Mouse (Mus musculus) heart, postnatal 36 days (tissue): ENCODE data around the gene Taco1. TPM values are rescaled to one million over a fixed set of nuclear protein-coding genes. Genes with fewer than 3 reads are reported as not detected.
"Not testable (repeated sequence)": the region's sequence is repeated elsewhere in the genome, so short reads cannot be mapped to it uniquely, and the experiment has no call there.

Source experiments
- DNase-seq, 2 experiments: peaks; one replicate each; pipeline ENCODE4 v3.0.0; 2021 to 2022
- intact Hi-C: fragments of 180-260 bp; cut with DNase I; formaldehyde crosslinking; loops from one replicate; pipeline ENCODE4 v1.15.1; 2025
- total RNA-seq, 2 experiments: library from RNA; stranded (reverse); gene quantifications; 2 replicates each; pipeline ENCODE4 v1.2.3; 2021

Taco1 gene
- total RNA-seq: 10 to 100 TPM; 63.3 to 67.3 TPM

DNA sequence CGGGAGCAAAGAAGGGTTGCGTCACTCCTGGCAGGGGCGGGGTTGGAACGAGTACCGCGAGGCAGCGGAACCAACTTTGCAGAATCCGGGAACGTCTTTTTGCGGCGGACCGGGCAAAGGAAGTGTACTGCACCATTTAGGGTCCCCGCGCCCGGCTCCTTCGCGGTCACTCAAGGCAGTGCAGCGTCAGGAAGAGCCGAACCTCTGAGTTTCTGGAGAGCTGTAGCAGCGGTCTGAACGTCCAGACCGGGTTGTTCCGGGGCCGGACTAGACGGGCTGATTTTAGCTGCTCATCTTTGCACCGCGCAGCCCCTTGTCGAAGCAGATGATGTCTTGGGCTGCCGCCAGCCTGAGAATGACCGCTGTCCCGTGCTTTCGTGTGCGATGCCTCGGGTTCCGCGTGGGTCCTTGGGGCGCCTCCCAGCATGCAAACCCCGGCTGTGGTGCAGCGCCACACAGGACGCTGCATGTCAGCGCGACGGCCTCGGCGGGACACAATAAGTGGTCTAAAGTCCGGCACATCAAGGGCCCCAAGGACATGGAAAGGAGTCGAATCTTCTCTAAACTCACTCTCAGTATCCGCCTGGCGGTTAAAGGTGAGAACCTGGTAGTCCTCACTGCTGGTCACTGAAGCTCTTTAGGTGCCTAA, at the start of gene Taco1:
Gene Taco1 (plus strand): TSS at position 139 of the 649 bp plus-strand sequence.
- peak; percentile 95 to 96 for DNase-seq

DNA sequence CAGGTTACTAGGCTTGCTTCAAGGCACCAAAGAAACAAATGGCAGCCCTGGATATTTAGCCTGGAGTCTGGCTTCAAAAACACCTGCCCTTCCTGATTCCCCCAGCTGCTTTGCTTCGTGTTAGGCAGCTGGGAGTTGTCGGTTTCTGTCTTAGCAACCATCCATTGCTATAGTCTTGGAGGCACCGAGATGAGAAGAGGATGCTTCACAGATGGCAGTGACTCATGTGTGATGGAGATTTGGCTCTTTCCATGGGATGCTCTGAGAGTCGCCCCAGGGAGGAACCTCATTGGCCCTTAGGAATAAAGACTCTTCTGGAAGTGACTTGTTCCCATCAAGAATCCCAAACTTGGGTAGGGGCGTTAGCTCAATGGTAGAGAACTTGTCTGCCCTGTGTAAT, 49.4 kb upstream of the Taco1 start:
- DNase-seq: no peak
- intact Hi-C loops: no loop called here

More for the DNA sequence above, at the start of gene Taco1:
- intact Hi-C loops: no loop called here

DNA sequence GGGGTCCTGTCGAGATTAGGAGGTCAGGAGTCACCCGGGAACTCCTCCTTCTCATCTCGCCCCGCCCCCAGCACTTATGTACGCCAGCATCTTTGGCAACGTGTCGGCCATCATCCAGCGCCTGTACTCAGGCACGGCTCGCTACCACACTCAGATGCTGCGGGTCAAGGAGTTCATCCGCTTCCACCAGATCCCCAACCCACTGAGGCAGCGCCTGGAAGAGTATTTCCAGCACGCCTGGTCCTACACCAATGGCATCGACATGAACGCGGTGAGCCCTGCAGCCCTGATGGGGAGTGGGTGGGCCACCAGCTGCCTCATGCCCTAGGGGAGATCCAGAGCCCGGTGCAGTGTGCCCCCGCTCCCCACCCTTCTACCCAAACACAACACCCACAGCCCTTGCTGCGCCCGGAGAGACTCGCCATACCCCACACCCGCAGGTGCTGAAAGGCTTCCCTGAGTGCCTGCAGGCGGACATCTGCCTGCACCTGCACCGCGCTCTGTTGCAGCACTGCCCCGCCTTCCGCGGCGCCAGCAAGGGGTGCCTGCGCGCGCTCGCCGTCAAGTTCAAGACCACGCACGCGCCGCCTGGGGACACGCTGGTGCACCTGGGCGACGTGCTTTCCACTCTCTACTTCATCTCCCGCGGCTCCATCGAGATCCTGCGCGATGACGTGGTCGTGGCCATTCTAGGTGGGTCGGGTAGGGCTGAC, 45.7 kb upstream of the Taco1 start:
- no peak for DNase-seq
- intact Hi-C loops: no loop called here

DNA sequence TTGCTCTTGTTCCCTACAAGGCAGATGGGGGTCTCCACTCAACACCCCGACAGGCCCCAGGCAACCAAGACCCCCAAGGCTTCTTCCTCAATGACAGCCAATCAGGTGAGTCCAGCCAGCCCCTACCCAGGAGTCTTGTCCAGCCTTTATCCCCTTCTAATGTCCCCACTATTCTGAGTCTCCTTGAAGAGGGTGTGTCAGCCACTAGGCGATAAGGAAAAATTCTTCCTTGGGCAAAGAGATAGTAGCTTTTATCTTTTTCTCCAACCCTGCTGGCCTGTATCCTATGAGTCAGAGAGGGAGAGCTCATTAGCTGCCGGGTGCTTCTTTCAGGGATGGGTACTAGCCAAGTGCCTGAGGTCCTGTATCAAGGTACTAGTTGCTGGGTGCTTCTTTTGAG, 40.1 kb upstream of the Taco1 start:
- intact Hi-C loops: loop anchor here (2.0 kb wide), 2 partner anchors 25 to 99 kb away; no protein-coding TSS in a partner anchor
- no peak for DNase-seq

GRCm38 (mm10) chr11:106026465-106027151, 39.3 kb upstream of the Taco1 start:
- peak; percentile 55 to 65 for DNase-seq
- intact Hi-C loops: loop anchor here (2.0 kb wide), 2 partner anchors 26 to 100 kb away; no protein-coding TSS in a partner anchor

GRCm38 (mm10) chr11:106027607-106028006, 38.3 kb upstream of the Taco1 start:
- intact Hi-C loops: loop anchor here (2.0 kb wide), 2 partner anchors 27 to 101 kb away; no protein-coding TSS in a partner anchor
- no peak for DNase-seq

- intact Hi-C loops, DNase-seq: not testable (repeated sequence)
These were observed 33.8 kb upstream of the Taco1 start for GRCm38 (mm10) chr11:106032074-106032473.

GRCm38 (mm10) chr11:106033491-106033919, 32.4 kb upstream of the Taco1 start:
- intact Hi-C loops: no loop called here
- DNase-seq: peak in 1 of 2 experiments; percentile 32

DNA sequence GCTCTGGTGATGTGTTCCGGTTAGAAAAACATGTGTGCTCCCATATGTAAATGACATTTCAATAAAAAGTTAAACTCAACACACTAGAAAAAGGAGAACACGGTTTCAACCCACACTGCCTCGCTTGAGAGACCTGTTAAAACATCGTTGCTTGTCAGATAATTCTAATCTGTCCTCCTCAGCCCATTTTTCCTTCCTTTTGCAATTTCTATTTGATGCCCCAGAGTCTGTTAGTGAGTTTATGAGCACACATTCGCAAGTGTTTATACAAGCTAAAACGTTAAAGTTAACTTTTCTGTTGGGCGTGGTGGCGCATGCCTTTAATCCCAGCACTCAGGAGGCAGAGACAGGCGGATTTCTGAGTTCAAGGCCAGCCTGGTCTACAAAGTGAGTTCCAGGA, 30.9 kb upstream of the Taco1 start:
- DNase-seq: no peak
- intact Hi-C loops: loop anchor here (2.0 kb wide), 1 partner anchor 66 kb away; no protein-coding TSS in a partner anchor

DNA sequence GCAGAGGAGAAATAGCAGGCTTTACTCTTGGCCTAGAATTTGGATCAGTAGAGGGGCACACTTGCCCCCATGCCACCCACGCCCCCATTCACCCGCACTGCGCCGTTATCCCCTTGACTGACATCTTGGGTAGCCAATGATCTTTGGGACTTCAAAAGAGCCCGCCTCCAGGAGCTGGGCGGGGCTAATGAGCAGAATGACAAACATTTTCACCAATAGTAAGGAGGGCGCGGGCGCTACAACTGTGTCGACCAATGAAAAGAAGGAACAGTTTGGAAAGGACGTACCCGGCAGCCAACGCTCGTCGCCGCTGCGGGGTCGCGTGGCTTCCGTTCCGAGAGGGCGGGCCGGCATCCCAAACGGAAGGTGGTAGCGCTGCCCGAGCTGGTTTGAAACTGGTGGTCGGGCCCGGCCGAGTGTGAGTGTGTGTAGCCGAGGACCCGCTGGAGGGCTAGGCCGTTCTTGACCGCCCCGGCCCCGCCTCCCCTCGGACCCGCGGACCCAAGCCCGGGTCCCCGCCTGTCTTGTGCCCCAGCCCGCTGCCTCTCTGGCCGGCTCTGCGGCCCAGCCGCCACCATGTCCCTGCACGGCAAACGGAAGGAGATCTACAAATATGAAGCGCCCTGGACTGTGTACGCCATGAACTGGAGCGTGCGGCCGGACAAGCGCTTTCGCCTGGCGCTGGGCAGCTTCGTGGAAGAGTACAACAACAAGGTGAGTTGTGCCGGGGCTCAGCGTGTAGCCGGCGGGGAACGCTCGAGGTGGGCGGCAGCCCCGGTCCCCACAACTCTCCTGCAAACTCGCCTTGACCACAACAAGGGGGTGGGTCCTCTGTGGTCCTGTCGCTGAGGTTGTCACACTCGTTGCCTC, 29.1 kb upstream of the Taco1 start, which contains the start of gene Dcaf7:
Gene Dcaf7 (plus strand): TSS at position 325 of the 870 bp plus-strand sequence.
- intact Hi-C loops: no loop called here
- DNase-seq: peak; percentile 99 to 100

- intact Hi-C loops: no loop called here
- DNase-seq: no peak
These were observed 28.5 kb upstream of the Taco1 start for GRCm38 (mm10) chr11:106037418-106037751.

- intact Hi-C loops: no loop called here
- DNase-seq: no peak
These were observed 21.5 kb upstream of the Taco1 start for GRCm38 (mm10) chr11:106044349-106044748.

DNA sequence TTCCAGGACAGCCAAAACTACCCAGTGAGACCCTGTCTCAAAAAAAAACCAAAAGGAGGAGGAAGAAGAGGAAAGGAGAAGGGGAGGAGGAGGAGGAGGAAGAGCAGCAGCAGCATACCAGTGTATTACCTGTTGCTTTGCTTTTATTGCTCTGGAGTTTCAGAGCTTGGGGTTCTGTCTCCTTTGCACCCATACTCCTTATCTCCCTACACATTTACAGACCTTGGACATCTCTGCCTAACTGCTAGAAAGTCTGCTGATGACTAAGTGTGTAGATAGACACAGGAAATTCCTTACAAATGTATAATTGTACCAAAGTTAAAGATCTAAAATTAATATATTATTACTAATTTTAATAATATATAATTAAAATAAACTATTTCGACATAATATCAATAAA, 20.6 kb upstream of the Taco1 start:
- intact Hi-C loops: no loop called here
- no peak for DNase-seq

DNA sequence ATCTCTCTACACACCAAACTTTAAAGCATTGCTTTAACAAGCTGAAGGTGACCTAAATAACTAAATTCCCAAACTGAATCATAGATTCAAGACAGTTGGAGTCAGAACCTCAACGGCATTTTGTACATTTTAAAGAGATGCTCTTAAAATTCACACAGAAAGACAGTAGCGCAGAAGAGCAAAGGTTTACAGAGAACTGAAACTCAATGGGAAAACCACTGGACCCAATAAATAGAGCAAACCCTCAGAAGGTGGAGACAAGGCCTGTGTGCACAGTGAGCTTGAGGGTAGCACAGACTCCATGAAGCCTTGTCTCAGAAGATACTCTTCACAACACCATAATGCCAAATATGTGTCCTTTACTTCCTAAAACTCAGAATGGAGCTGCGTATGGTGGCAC, 20.1 kb upstream of the Taco1 start:
- DNase-seq: no peak
- intact Hi-C loops: no loop called here

GRCm38 (mm10) chr11:106046584-106046983, 19.3 kb upstream of the Taco1 start:
- intact Hi-C loops: no loop called here

GRCm38 (mm10) chr11:106053921-106054320, 11.9 kb upstream of the Taco1 start:
- intact Hi-C loops: no loop called here
- DNase-seq: no peak

More at GRCm38 (mm10) chr11:106046584-106046983, 19.3 kb upstream of the Taco1 start:
- no peak for DNase-seq

DNA sequence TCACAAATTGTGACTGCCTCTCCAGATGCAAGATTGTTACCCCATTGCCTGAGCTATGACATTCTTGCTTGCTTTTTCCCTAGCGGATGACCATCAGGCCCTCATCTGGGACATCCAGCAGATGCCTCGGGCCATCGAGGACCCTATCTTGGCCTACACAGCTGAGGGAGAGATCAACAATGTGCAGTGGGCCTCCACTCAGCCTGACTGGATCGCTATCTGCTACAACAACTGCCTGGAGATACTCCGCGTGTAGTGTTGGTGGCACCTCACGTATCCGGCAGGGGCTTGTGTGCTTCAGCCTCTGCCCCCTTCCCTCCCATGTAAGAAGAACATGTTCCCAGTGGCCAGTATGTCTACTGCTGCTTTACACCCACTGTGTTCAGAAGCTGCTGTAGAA, 11.3 kb upstream of the Taco1 start:
- DNase-seq: no peak

DNA sequence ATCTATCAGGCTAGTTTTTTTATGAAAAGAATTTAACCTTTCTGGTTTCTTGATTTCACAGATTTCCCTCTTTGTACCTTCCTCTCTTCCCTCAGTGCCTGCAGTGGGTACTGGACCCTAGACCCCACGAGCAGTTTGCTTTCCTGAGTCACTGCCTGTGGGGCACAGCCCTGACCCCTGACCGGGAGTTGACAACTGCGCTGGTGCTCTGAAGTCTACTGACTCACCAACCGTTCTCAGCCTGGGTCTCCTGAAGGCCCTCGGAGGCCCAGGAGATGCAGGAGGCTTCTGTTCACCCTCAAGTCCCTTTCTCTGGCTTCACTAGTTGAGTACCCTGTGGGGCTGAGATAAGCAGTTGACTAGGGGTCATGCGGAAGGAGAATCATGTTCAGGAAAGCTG, 10.5 kb upstream of the Taco1 start:
- intact Hi-C loops: no loop called here
- DNase-seq: no peak

More for the DNA sequence above, 11.3 kb upstream of the Taco1 start:
- intact Hi-C loops: no loop called here

DNA sequence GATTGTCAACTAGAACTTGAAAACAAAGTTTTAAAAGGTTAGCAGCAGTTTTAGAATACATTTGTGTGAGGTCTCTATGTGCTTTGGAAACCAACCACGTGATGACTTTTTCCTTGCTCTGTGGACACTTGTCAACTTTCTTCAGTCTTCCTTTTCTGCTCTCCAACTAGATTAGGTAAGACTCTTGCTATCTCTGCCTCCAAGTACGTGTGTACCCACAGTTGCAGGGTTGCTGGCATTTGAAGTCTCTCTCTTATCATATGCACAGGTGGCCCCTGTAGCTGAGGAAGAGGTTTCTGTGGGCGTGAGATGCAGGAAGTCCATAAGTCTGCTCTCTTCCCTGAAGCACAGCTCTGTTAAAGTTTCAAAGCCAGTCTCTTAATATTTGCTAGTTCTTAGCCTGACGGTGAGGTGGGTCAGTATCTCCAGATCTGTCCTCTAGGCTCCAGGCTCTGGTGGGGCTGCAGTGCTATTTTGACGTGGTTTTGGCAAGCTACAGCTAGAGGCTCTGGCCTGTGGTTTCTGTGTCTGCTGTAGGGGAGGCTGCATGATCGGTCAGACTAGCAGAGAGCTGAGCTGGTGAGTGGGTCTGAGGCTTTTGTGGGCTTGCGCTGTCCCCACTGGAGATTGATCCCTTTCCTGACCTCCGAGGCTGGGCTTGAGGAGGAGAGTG, 8.9 kb upstream of the Taco1 start:
- DNase-seq: no peak

GRCm38 (mm10) chr11:106058020-106058419, 7.8 kb upstream of the Taco1 start:
- intact Hi-C loops: no loop called here
- DNase-seq: no peak

More for the DNA sequence above, 8.9 kb upstream of the Taco1 start:
- intact Hi-C loops: no loop called here
